Mouse (Mus musculus) small intestine, adult 2 months (tissue): ENCODE results near the gene Sox6. TPM values are rescaled to one million over a fixed set of nuclear protein-coding genes. Genes with fewer than 3 reads are reported as not detected.

Experiments
- H3K27ac ChIP-seq: fragments of 200-500 bp; 2 replicates; pipeline ENCODE4 v1.5.1; 2012; ENCODE audit warnings: low read depth, low read length, control low read depth, inconsistent platforms; ENCODE audit not compliant: insufficient read depth
- H3K27me3 ChIP-seq: fragments of 200-500 bp; 2 replicates; pipeline ENCODE4 v1.6.1; 2012; ENCODE audit warnings: mild to moderate bottlenecking, moderate library complexity, low read length, inconsistent platforms; ENCODE audit not compliant: control insufficient read depth, insufficient read depth
- H3K36me3 ChIP-seq: fragments of 200-500 bp; 2 replicates; pipeline ENCODE4 v1.6.1; 2012; ENCODE audit warnings: mild to moderate bottlenecking, low read length, control low read depth, inconsistent platforms; ENCODE audit not compliant: control insufficient read depth, insufficient read depth
- H3K4me1 ChIP-seq: fragments of 200-500 bp; 2 replicates; pipeline ENCODE4 v1.6.1; 2012; ENCODE audit warnings: low read length, inconsistent platforms, mixed read lengths; ENCODE audit not compliant: control insufficient read depth, insufficient read depth, insufficient read length
- H3K4me3 ChIP-seq: fragments of 200-500 bp; 2 replicates; pipeline ENCODE4 v1.5.1; 2012; ENCODE audit warnings: low read depth, mild to moderate bottlenecking, control low read depth, inconsistent platforms, low read length, moderate library complexity
- CTCF ChIP-seq: fragments of 200-500 bp; IDR thresholded peaks from 2 replicates; pipeline ENCODE4 v1.5.1; 2012; ENCODE audit warnings: low read depth, mild to moderate bottlenecking, control low read depth, inconsistent platforms, low read length, moderate library complexity, mixed read lengths; ENCODE audit not compliant: insufficient replicate concordance, insufficient read length; ENCODE audit errors: extremely low read depth
- POLR2A ChIP-seq: fragments of 200-500 bp; IDR thresholded peaks from 2 replicates; pipeline ENCODE4 v1.6.1; 2012; ENCODE audit warnings: low read depth, mild to moderate bottlenecking, control low read depth, inconsistent platforms, low read length, moderate library complexity
- WGBS: fragments of 180-500 bp; shearing (Covaris S2); methylation state at CpG from one replicate; pipeline ENCODE4 v1.1.7; 2018; 5-methylcytosine and 5-hydroxymethylcytosine counted together
- polyA plus RNA-seq: library from polyadenylated mRNA; depleted of rRNA; stranded (reverse); fragments of >200 nt; gene quantifications from 2 replicates; pipeline ENCODE4 v1.2.3, GENCODE M21; 2012

Sox6 gene
- polyA plus RNA-seq, 1 experiment = 17.6 TPM

GRCm38 (mm10) chr7:115471521-115471920 lies 567.1 kb downstream of the Sox6 start:
- no peak overlapping the region for H3K27ac ChIP-seq
- WGBS = 61% methylated on average over 3 of the region's 3 CpGs
- H3K4me3 ChIP-seq = no peak overlapping the region
- peaks cover 2% of the 10 kb centered on the region; the same call in 1 of the 2 replicates for H3K36me3 ChIP-seq
- no peak for TF ChIP-seq POLR2A
- TF ChIP-seq CTCF = no peak
- no peaks in the 10 kb centered on the region for H3K4me1 ChIP-seq
- no peaks in the 10 kb centered on the region for H3K27me3 ChIP-seq

GRCm38 (mm10) chr7:115466811-115467210 lies 571.8 kb downstream of the Sox6 start:
- TF ChIP-seq CTCF = no peak
- TF ChIP-seq POLR2A = no peak
- peaks cover 2% of the 10 kb centered on the region; the same call in 1 of the 2 replicates for H3K4me1 ChIP-seq
- H3K27ac ChIP-seq = no peak overlapping the region
- 22% methylated on average over 6 of the region's 6 CpGs for WGBS
- no peaks in the 10 kb centered on the region for H3K36me3 ChIP-seq
- H3K4me3 ChIP-seq = no peak overlapping the region
- no peaks in the 10 kb centered on the region for H3K27me3 ChIP-seq

- H3K4me1 ChIP-seq = peaks cover 2% of the 10 kb centered on the region; the same call in 1 of the 2 replicates
- TF ChIP-seq POLR2A (no peak), CTCF (no peak)
- 88% methylated on average over 2 of the region's 2 CpGs for WGBS
- no peak overlapping the region; the same call in 1 of the 2 replicates for H3K27ac ChIP-seq
- H3K27me3 ChIP-seq = no peaks in the 10 kb centered on the region
- no peaks in the 10 kb centered on the region for H3K36me3 ChIP-seq
- H3K4me3 ChIP-seq = no peak overlapping the region
Measured at GRCm38 (mm10) chr7:115463367-115463766, 575.2 kb downstream of the Sox6 start.

GRCm38 (mm10) chr7:115462276-115462675 lies 576.3 kb downstream of the Sox6 start:
- WGBS = 60% methylated on average over 4 of the region's 4 CpGs
- Histone ChIP-seq H3K27me3 (no peaks in the 10 kb centered on the region), H3K36me3 (no peaks in the 10 kb centered on the region), H3K4me3 (no peak overlapping the region), H3K27ac (peak overlapping the region; percentile 15; the same call in 1 of the 2 replicates), H3K4me1 (peaks cover 2% of the 10 kb centered on the region; the same call in 1 of the 2 replicates)
- no peak for TF ChIP-seq POLR2A
- no peak for TF ChIP-seq CTCF

- Histone ChIP-seq H3K27ac (no peak overlapping the region), H3K36me3 (no peaks in the 10 kb centered on the region), H3K4me3 (no peak overlapping the region), H3K27me3 (no peaks in the 10 kb centered on the region), H3K4me1 (no peaks in the 10 kb centered on the region)
- TF ChIP-seq POLR2A (no peak), CTCF (no peak)
- 81% methylated on average over 5 of the region's 5 CpGs for WGBS
Measured at GRCm38 (mm10) chr7:115454988-115455387, 583.6 kb downstream of the Sox6 start.

GRCm38 (mm10) chr7:115453713-115454073 lies 584.9 kb downstream of the Sox6 start:
- 86% methylated on average over 7 of the region's 7 CpGs for WGBS
- no peak overlapping the region for H3K27ac ChIP-seq
- TF ChIP-seq POLR2A (no peak), CTCF (no peak)
- no peaks in the 10 kb centered on the region for H3K36me3 ChIP-seq
- H3K4me1 ChIP-seq = no peaks in the 10 kb centered on the region
- no peaks in the 10 kb centered on the region for H3K27me3 ChIP-seq
- no peak overlapping the region for H3K4me3 ChIP-seq

GRCm38 (mm10) chr7:115453042-115453712 lies 585.4 kb downstream of the Sox6 start:
- TF ChIP-seq POLR2A (no peak), CTCF (peak; percentile 38; the same call in 1 of the 2 replicates)
- no peaks in the 10 kb centered on the region for H3K36me3 ChIP-seq

More at GRCm38 (mm10) chr7:115453042-115453712, 585.4 kb downstream of the Sox6 start:
- Histone ChIP-seq H3K4me1 (peaks cover 2% of the 10 kb centered on the region; the same call in 1 of the 2 replicates), H3K27ac (no peak overlapping the region), H3K27me3 (no peaks in the 10 kb centered on the region), H3K4me3 (no peak overlapping the region)
- 65% methylated on average over 21 of the region's 21 CpGs for whole genome bisulfite sequencing
